Mouse (Mus musculus): ENCODE data around the gene Kpna4. TPM values are rescaled to one million over a fixed set of nuclear protein-coding genes. Genes with fewer than 3 reads are reported as not detected.

Gene Kpna4
- total and polyA plus RNA-seq, 3 experiments, result 19.4 to 50.5 (median 38.5) TPM

DNA sequence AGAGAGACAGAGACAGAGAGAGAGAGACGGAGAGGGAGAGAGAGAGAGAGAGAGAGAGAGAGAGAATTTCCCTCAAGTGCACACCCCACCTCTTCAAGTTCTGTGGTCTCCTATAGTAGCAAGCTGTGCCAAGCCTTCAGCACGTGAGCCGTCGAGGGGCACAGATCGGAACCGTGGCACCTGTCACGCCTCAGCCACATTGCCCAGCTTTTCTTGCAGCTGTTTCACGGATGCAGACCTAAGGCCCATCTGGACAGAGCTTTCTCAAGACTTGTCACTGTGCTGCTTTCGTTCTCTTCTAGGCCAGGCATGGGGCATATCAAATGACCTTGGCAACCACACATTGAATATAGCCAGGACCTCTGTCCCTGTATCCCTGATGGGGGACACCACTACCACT is 41.8 kb upstream of the Kpna4 start:
- TF ChIP-seq MEF2A (IDR thresholded peaks at IDR 0.05; ENCODE audit: extremely low read depth, insufficient replicate concordance, low read depth, low read length, poor library complexity, severe bottlenecking) (no peak), NRF1 (IDR thresholded peaks at IDR 0.05; ENCODE audit: insufficient read depth, low read depth, low read length, poor library complexity, severe bottlenecking) (no peak), MAX (IDR thresholded peaks at IDR 0.05; ENCODE audit: low read length) (no peak), POLR2AphosphoS2 (IDR thresholded peaks at IDR 0.05; ENCODE audit: low read length) (no peak), HCFC1 (IDR thresholded peaks at IDR 0.05; ENCODE audit: low read depth, low read length) (no peak), POLR2A (IDR thresholded peaks at IDR 0.05; ENCODE audit: control insufficient read depth in 1 of 2, insufficient read depth in 1 of 2, low read depth in 1 of 2, low read length in 2 of 2, poor library complexity in 1 of 2) (no peak), MAZ (IDR thresholded peaks at IDR 0.05; ENCODE audit: low read depth, low read length) (no peak), UBTF (IDR thresholded peaks at IDR 0.05; ENCODE audit: borderline replicate concordance, insufficient read depth, low read depth, low read length) (no peak), ZMIZ1 (IDR thresholded peaks at IDR 0.05; ENCODE audit: low read depth, low read length) (no peak), ETS1 (IDR thresholded peaks at IDR 0.05; ENCODE audit: low read depth, low read length) (no peak), CTCF (IDR thresholded peaks at IDR 0.05 in 2 of 3, conservative IDR thresholded peaks at IDR 0.05 in 1 of 3; ENCODE audit: control insufficient read depth in 1 of 3, insufficient read depth in 1 of 3, low read depth in 2 of 3, low read length in 3 of 3, poor library complexity in 1 of 3, severe bottlenecking in 1 of 3) (no peak), MXI1 (IDR thresholded peaks at IDR 0.05; ENCODE audit: low read depth, low read length) (no peak), ZKSCAN1 (IDR thresholded peaks at IDR 0.05; ENCODE audit: low read depth, low read length) (no peak)
- no peak for DNase-seq (ENCODE audit: low read depth, low spot score)
- Histone ChIP-seq H3K4me3 (ENCODE audit: control insufficient read depth in 1 of 2, insufficient read depth in 1 of 2, low read depth in 2 of 2, low read length in 2 of 2) (no peak overlapping the region), H3K9me3 (replicated peaks; ENCODE audit: insufficient read depth, low read length) (no peaks in the 10 kb centered on the region), H3K4me1 (ENCODE audit: control insufficient read depth in 1 of 2, insufficient read depth in 2 of 2, low read length in 2 of 2) (no peaks in the 10 kb centered on the region), H3K79me2 (ENCODE audit: control insufficient read depth, insufficient read depth, low read length, poor library complexity) (no peaks in the 10 kb centered on the region), H3K27ac (ENCODE audit: control insufficient read depth, low read depth, low read length) (no peak overlapping the region), H3K27me3 (ENCODE audit: control insufficient read depth in 1 of 2, insufficient read depth in 2 of 2, low read length in 2 of 2) (peaks cover 0 to 2% of the 10 kb centered on the region in 2 experiments; a peak in 1 of 4 replicates), H3K9ac (ENCODE audit: control insufficient read depth, low read depth, low read length, poor library complexity, severe bottlenecking) (no peak overlapping the region), H3K36me3 (ENCODE audit: control insufficient read depth in 1 of 2, insufficient read depth in 2 of 2, low read length in 2 of 2) (no peaks in the 10 kb centered on the region)

DNA sequence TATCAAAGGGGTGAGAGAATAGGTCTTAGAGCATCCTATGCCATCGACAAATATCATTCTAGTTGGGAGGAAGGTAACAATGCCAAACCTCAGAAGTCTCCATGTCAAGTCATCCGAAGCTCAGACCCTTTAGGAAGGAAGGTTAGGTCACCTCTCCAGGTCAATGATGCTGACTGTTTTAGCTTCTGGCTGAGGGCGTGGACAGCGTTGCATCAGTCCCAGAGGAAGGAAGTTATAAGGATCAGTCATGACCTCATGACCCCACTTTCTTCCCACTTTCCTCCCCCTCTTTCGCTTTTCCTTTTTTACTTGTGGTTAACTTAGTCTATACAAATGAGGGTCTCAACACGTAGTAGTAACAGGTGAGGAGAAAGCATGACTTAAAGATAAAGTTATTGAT is 36.1 kb upstream of the Kpna4 start:
- DNase-seq (ENCODE audit: low read depth, low spot score), result no peak
- H3K4me3 ChIP-seq (ENCODE audit: control insufficient read depth in 1 of 2, insufficient read depth in 1 of 2, low read depth in 2 of 2, low read length in 2 of 2), result no peak overlapping the region

More for the DNA sequence above, 36.1 kb upstream of the Kpna4 start:
- TF ChIP-seq RCOR1 (IDR thresholded peaks at IDR 0.05; ENCODE audit: low read depth, low read length) (no peak), POLR2AphosphoS2 (IDR thresholded peaks at IDR 0.05; ENCODE audit: low read length) (no peak), HCFC1 (IDR thresholded peaks at IDR 0.05; ENCODE audit: low read depth, low read length) (no peak), CHD2 (IDR thresholded peaks at IDR 0.05; ENCODE audit: low read length) (no peak), TCF12 (IDR thresholded peaks at IDR 0.05; ENCODE audit: low read depth, low read length) (no peak), E2F4 (IDR thresholded peaks at IDR 0.05; ENCODE audit: borderline replicate concordance, low read depth, low read length) (no peak), SIN3A (IDR thresholded peaks at IDR 0.05; ENCODE audit: low read length) (no peak), MAX (IDR thresholded peaks at IDR 0.05; ENCODE audit: low read length) (no peak), CHD1 (IDR thresholded peaks at IDR 0.05; ENCODE audit: low read depth, low read length) (no peak), POLR2AphosphoS5 (IDR thresholded peaks at IDR 0.05; ENCODE audit: borderline replicate concordance, low read depth, low read length) (no peak), ZNF384 (IDR thresholded peaks at IDR 0.05; ENCODE audit: low read depth, low read length) (no peak), ZMIZ1 (IDR thresholded peaks at IDR 0.05; ENCODE audit: low read depth, low read length) (no peak), ELF1 (IDR thresholded peaks at IDR 0.05; ENCODE audit: low read depth, low read length) (no peak), UBTF (IDR thresholded peaks at IDR 0.05; ENCODE audit: borderline replicate concordance, insufficient read depth, low read depth, low read length) (no peak), NRF1 (IDR thresholded peaks at IDR 0.05; ENCODE audit: insufficient read depth, low read depth, low read length, poor library complexity, severe bottlenecking) (no peak), ZC3H11A (IDR thresholded peaks at IDR 0.05; ENCODE audit: low read depth, low read length) (no peak)
- Histone ChIP-seq H3K9ac (ENCODE audit: control insufficient read depth, low read depth, low read length, poor library complexity, severe bottlenecking) (no peak overlapping the region), H3K9me3 (replicated peaks; ENCODE audit: insufficient read depth, low read length) (no peaks in the 10 kb centered on the region), H3K27ac (ENCODE audit: control insufficient read depth, low read depth, low read length) (no peak overlapping the region), H3K27me3 (ENCODE audit: control insufficient read depth in 1 of 2, insufficient read depth in 2 of 2, low read length in 2 of 2) (no peaks in the 10 kb centered on the region; a peak in 1 of 4 replicates), H3K36me3 (ENCODE audit: control insufficient read depth in 1 of 2, insufficient read depth in 2 of 2, low read length in 2 of 2) (no peaks in the 10 kb centered on the region), H3K4me1 (ENCODE audit: control insufficient read depth in 1 of 2, insufficient read depth in 2 of 2, low read length in 2 of 2) (no peaks in the 10 kb centered on the region), H3K79me2 (ENCODE audit: control insufficient read depth, insufficient read depth, low read length, poor library complexity) (no peaks in the 10 kb centered on the region)

All from MEL (cell line).